Mouse (Mus musculus): ENCODE results near the gene Tmed6.
"Not testable (repeated sequence)": the region's sequence is repeated elsewhere in the genome, so short reads cannot be mapped to it uniquely, and the experiment has no call there.

Gene Tmed6

DNA sequence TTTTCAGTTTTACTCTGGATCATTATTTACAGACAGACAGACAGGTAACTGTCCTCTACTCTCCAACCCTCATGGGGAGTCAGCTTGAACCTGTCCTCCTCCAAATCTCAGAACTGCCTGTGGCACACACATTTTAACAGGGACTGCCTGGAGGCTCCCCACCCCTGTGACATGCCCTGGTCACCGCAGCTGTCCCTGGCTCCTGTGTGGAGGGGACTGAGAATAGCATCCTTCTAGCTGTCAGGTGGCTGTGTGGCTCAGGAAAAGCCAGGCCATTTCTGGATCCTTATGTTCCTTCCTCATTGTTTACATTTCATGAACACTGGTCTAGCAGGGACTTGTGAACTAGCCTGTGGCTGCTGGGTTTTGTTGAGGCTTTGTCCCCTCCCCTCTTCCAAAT lies 8.7 kb upstream of the Tmed6 start:
- DNase-seq (ENCODE audit: low spot score), result no peak

DNA sequence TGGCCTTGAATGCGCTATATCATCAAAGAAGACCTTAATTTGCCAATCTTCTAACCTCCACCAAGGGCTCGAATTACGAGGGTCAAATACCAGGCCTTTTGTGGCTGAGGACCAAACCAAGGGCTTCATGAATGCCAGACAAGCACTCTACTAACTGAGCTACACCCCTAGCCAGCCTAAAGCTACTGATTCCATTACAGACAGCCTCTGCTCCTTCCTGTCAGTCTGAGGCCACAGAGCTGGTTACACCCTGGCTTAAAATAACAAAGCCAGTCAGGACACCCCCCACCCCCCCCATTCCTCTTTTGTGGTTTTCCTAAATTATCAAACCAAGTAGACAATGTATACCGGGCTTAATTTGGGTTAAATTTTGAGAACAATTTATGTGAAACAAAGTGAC lies 8.3 kb upstream of the Tmed6 start:
- no peak for DNase-seq (ENCODE audit: low spot score)

DNA sequence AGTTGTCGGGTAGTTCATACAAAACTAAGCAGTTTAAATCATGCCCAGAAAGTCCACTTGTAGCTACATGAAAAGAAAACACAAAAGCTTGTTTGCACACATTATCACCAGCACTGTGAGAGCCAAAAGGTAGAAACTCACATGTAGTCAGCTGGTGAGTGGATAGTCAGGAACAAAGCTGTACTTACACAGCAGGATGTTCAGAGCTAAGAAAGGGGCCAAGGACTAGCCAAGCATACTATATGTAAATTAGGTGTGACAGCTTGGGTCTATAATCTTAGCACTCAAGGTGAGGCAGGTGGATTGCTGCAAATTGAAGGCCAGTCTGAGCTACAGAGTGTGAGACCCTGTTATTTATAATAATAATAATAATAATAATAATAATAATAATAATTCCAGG lies 2.8 kb downstream of the Tmed6 start:
- no peak for DNase-seq (ENCODE audit: low spot score)

DNA sequence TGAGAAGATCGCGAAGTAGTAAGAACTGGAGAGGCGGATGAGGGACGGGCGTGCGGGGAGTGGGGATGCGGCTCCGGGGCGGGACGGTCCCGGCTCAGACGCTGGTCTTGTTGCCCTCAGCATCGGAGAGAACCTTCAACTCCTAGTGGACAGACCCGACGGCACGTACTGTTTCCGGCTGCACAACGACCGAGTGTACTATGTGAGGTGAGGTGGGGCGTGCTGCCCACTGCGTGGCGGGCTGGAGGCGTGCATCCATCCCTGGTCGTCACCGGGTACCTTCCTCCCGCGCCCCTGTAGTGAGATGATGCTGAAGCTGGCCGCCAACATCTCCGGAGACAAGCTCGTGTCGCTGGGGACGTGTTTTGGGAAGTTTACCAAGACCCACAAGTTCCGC lies 8.5 kb downstream of the Tmed6 start:
- DNase-seq (ENCODE audit: low spot score), result no peak

DNA sequence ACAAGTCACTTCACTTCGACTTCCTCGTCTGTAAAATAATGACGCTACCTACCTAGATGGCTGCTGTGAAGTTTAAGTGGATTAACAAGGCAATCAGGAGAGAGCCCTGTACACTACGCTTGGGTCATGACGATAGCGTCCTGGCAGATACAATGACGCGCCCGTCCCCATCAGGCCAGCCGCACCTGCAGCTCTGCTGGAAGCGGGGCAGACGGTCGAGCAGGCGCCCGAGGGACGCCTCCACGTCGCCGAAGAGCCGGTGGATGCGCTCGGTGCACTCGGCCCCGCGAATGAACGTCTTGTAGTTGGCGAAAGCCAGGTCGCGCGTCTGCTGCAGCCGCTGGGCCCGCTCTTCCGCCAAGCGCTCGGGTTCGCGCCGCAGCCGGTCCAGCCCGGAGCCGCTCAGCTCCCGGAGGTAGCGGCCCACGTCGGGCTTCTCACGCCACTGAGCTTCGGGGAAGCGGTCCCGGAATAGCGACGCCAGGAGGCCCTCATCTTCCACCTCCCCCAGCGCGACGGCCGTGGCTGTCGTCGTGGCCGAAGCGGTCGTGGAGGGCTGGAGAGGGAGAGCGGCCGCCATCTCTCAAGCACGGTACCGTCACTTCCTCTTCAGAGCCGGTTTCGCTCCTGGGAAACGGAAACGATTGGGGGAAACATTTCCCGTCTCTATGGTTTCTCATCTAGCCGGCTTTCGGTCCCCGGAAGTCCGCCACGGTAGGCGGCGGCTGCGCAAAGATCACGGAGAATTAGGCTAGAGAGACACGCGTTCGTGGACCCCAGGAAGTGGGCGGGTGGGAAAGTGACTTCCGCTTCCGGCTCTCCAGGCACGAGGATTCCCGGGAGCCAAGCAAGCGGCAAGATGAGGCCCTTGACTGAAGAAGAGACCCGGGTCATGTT lies 9.1 kb downstream of the Tmed6 start, which contains the start of the genes Cog8 and Nip7:
Cog8 (minus strand) TSS at position 614 of the 897 bp plus-strand sequence.
Nip7 (plus strand) TSS at position 802 of the 897 bp plus-strand sequence.
- DNase-seq (ENCODE audit: low spot score), result peak; percentile 94

DNA sequence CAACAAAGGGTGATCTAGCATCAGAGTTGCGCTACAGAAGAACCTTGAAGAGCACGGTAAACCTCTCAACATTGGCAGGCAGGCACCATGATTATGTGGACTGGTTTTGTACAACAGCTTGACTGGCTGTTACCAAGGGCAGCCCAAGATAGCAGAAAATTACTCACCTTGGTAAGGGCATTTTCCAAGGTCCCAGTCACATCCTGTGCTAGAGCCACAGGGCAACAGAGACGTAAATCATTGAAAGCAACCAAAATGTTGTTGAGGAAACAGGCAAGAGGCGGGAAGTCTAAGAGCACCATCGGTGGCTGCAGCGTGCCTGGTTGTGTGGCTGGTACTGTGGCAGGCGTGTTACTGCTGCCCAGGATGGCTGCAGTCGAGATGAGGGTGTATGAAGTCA lies 13.4 kb downstream of the Tmed6 start:
- no peak for DNase-seq (ENCODE audit: low spot score)

DNA sequence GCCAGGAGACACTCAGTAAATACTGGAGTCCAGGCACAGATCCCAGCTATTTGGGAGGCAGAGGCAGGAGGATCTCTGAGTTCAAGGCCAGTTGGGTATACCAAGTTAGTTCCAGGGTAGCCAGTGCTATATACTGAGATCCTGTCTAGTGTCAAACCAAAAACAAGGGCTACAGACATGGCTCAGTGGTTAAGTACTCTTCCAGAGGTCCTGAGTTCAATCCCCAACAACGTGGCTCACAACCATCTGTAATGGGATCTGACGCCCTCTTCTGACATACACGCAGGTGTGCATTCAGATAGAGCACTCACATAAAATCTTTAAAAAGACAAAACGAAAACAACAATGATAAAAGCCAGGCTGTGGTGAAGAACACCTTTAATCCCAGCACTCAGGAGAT lies 16.0 kb downstream of the Tmed6 start:
- DNase-seq (ENCODE audit: low spot score), result no peak

DNA sequence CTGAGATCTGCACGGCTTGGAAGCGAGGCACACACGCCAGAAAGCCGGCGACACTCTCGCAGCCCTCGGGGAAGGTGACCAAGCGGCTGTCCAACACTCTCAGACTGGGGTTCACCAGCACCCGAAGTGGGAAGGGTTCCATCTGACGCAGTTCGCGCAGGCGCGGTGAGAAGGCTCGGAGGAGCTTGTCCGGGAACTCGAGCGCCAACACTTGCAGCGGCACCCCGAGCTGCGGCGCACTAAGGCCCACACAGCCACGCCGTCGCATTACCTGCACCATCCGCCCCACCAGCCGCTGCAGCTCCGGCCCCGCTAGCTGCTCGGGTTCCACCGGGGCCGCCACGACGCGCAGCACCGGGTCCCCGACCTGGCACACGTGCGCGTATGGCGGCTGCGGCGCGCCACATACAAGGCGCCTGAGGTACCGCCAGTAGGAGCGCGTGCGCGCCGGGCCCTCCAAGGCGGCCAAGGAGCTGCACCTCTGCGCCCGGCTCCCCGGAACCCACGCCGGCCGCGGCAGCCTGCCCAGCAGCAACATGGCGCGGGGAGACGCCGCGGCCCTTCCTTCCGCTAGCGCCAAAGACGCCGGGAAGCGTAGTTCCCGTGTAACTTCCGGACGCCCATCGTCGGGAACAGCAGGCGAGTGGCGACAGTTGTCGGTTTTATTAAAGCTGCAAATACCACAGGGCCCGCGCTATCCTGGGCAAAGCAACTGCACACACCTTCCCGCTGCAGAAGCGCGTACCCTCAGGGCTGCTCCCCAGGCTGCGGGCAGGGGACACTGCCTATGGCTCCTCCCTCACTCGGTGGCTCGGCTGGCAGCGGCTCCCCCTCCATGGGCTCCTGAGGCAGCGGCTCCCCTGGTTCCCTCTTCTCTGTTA lies 17.1 kb downstream of the Tmed6 start, which contains the start of gene Pdf:
Pdf (minus strand) TSS at position 554 of the 881 bp plus-strand sequence.
- peak; percentile 83 for DNase-seq (ENCODE audit: low spot score)

DNA sequence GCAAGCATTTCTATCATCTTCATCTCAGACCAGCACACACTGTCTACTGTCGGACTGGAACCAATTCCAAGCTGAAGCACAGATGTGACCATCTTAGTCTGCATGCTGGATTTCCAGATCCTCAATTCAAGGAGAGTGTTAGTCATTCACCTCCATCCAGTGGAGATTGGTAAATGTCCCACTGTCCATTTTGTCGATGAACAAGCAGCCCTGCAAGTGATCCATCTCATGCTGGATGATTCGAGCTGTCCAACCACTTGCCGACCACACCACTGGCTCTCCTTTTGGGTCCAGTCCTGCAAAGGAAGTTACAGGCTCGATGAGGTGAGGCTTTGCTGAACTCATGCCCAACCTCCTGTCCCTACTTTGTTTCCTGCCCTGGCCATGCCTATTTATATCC lies 18.5 kb downstream of the Tmed6 start:
- no peak for DNase-seq (ENCODE audit: low spot score)

DNA sequence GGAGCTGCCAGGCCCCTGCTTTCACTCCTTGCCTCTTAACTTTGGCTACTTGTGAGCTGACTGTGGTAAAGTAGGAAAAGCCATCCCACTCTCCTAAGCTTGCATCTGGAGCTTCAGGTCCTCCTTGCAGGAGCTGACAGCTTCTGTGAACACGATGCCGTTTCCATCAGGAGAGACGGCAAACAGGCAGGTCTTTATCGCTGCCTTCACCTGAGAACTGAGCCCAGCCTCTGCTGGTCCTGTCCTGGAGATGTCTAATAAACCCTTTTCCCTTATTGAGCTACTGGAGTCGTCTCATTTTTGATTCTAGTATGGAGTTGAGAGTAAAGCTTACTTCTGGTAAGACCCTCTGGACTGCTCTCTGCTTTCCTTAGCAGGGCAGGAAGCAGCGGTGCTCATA lies 20.0 kb downstream of the Tmed6 start:
- DNase-seq (ENCODE audit: low spot score), result no peak

DNA sequence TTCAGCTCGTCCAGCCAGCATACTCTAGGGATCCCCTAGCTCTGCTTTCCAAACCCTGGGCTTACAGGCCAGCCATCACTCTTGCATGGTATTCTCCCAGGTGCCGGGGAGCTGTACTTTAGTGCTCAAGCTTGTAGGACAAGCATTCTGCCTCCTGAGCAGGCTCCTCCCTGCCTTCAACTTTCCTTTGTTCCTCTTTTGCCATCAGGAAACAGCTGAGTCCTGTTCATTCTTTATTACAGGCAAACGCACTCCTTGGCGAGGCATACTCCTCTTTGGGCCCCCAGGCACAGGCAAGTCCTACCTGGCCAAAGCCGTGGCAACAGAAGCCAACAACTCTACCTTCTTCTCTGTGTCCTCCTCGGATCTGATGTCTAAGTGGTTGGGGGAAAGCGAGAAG lies 24.8 kb downstream of the Tmed6 start:
- DNase-seq (ENCODE audit: low spot score), result no peak

DNA sequence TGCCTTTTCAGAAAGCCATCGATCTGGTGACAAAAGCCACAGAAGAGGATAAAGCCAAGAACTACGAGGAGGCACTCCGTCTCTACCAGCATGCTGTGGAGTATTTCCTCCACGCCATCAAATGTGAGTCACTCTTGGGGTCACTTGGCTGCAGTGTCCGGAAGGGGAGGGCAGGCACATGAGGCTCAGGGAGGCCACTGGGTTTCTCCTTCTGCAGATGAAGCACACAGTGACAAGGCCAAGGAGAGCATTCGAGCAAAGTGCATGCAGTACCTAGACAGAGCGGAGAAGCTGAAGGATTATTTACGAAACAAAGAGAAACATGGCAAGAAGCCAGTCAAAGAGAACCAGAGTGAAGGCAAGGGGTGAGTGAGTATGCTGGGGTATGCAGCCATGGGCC lies 28.8 kb downstream of the Tmed6 start:
- DNase-seq (ENCODE audit: low spot score), result peak; percentile 26

DNA sequence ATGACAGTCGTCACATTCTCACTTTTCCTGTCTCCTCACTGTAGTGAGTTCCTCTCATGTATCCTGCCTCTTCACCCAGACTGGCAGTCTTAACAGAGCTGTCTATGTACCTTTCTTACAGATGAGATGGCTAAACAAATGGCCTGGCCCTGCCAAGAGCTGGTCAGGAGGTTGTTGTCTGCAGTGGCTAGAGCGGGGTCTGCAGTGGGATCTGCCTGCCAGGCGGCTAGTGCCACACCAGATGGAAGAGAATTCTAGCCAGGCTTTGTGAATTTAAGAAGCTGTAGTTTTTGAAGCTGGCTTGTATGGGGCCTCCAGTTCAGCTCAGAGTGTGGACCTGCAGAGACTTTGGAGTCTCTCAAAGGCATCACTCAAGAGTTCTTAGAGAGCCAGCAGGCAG lies 29.8 kb downstream of the Tmed6 start:
- no peak for DNase-seq (ENCODE audit: low spot score)

DNA sequence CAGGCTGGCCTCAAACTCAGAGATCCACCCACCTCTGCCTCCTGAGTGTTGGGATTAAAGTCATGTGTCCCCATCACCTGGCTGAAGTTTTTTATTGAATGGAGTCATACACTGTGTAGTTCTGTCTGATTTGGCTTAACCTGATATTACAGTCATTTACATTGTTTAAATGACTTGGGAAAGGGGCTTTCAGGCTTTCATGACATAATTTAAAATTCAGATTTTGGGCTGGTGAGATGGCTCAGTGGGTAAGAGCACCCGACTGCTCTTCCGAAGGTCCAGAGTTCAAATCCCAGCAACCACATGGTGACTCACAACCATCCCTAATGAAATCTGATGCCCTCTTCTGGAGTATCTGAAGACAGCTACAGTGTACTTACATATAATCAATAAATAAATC lies 31.8 kb downstream of the Tmed6 start:
- DNase-seq (ENCODE audit: low spot score), result not testable (repeated sequence)

DNA sequence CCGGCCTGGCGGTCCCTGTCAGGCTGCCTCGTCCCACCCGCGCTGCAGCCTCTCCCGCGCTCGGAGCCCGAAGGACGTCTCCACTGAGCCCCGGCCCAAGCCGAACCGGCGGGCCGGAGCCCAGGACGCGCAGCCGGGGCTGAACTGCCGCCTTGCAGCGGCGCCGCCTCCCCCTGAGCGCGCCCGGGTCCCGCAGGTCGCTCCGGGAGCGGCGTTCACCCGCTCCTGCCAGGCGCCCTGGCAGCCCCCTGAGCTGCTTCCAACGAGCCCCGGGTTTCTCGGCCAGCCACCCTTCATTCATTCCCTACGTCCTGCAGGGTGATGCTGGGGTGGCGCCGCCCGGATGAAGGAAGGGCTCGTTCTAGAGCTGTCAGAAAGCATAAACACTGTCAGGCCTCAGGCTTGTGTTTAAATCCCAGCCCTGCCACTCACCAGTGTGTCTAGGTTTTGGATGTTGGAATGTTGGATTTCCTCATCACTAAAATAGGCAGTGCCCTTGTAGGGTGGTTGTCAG lies 33.8 kb downstream of the Tmed6 start:
- no peak for DNase-seq (ENCODE audit: low spot score)

DNA sequence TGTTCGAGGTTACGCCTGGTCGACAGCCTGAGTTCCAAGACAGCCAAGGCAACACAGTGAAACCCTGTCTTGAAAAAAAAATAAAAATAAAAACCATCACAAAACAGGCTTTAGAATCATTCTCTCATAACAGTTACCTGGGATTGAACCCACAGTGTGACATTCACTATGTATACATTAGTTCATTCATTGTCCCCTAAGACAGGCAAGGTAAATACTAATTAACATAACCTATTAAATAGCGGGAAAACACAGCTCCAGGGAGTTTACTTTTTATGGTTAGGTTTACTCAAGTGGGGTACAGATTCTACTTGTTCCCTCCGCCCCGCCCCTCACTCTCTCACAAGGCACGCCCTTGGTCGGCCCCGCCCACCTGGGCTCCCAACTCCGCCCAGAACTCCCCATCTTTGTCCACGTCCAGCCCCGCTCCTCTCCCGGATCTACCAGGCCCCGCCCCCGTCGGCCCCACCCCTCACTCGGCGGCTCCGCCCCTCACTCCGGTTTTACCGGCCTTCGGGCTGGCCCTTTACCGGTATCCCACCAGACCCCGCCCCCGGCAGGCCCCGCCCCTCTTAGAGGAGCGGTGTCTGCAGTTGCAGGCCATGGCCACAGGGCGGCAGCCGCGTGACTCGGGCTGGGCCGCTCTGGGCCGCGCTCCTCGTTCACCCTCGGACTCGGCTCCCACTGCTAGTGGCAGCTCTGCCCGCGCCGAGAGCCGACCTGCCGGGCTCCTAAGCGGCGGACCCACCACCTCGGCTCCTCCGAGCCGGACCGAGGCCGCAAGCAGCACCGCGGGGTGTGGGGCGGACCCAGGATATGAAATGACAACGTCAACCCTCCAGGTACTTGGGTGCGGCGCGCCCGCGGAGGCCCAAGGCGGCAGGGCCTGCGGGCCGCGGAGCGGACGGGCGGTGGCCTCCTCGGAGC lies 34.5 kb downstream of the Tmed6 start, which contains the start of gene Vps4a:
Vps4a (plus strand) TSS at position 573 of the 927 bp plus-strand sequence.
- DNase-seq (ENCODE audit: low spot score), result peak; percentile 98

DNA sequence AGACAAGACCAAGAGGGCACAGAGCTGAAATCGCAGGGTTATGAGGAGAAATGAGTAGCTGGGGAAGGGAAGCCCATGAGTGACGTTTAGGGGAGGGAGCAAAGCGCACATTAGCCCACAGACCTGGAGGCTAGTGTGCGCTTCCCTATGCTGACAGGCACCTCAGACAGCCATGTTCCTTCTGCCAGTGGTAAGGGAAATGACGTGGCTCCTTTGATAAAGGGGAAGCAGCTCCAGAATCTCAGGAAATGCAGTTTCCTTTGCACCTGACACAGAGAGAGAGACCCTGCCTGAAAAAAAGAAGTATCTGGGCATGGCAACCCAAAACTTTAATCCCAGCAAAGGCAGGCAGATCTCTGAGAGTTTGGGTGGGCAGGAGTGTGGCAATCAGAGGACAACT lies 35.4 kb downstream of the Tmed6 start:
- no peak for DNase-seq (ENCODE audit: low spot score)

DNA sequence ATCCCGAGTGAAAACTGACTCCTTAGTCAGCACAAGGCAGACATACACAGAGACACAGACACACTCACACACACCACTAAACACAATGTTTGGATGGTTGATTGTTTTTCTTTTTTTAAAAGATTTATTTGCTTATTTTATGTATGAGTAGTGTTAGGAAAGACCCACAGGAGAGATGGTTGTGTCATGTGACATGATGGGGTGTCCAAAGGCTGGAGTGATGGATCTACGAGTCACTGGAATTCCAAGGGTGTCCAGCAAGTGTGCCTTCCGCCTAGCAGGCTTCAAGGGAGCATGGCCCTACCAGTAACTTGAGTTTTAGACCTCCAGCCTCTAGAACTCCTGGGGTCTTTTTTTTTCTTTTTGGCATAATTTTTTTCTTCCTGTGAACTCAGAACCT lies 36.1 kb downstream of the Tmed6 start:
- no peak for DNase-seq (ENCODE audit: low spot score)

DNA sequence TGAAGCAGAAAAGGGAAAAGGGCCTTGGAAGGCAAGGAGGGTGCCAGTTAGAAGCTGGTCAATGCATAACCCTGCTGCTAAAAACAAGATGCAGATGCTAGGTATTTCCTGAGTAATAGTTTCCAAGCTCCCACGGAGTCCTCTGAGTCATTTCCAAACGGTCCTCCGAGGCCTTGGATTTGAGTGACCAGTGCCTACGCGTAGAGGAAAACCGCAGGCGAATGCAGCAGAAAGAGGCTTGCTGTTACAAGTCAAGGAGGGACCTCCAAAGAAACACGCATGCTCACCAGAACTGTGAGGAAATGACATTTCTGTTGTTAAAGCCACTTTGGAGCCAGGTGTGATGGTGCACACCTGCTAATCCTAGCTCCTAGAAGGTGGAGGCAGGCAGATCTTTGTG lies 42.0 kb downstream of the Tmed6 start:
- DNase-seq (ENCODE audit: low spot score), result no peak

DNA sequence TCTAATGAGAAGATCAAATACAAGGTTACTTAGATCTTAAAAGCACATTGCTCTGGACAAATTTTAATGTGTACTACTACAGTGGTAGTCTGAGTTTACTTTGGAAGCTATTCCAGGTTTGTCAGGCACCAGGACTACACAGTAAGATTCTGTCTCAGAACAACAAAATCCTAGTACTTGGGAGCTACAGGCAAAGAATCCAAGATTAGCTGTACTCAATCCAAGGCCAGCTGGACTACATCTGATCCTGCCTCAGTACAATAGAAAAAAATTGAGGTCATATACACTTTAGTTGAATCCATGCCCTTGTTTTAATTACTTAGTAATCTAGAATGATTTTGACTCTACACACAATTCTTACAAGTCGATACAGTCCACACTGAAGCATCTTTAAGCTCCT lies 50.5 kb downstream of the Tmed6 start:
- no peak for DNase-seq (ENCODE audit: low spot score)

DNA sequence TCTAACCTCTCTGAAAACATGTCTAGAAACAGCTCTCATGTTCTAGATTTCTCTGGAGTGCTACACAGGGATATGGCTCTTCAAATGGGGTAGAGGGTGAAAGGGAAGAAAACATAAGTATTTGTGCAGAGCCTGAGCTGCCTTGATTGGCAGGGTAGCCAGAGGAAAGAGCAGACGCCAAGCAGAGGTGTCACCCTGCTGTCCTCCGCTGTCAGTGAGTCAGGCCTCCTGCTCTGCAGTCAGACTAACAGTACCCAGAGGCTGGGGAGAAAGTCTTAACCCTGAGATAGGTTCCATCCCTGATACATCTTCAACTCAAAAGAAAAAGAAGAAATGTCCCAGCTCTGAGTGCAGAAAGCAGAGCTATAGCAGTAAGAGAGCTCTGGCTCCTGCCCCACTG lies 52.8 kb downstream of the Tmed6 start:
- DNase-seq (ENCODE audit: low spot score), result no peak

Data from ovary, postnatal 36 days (tissue).